Mouse (Mus musculus): ENCODE measurements at regions not wholly inside any gene's neighbourhood (a gene's known extent, or its start where the extent isn't known, plus 50 kb on each side); places are given as distances from the start of the nearest gene placed in this dataset.

DNA sequence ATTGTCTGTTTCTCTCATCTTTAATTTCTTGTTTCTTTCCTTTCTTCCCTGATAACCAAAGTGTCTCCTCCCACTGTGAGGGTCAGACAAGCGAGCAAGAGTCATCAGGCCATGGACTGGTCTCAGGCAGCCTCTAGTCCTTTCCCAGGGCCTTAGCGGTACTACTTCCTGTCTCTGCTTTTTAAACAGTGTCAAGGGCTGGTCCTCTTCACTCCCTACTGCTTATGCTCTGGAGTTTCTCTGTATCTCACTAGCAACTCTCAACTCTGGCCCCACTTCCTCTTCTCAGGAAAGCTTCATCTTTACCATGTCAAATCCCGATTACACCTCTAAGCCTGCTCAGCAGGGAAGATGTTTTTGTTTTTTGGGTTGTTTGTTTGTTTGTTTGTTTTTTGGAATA lies 124.1 kb downstream of the Pten start:
- no peak for DNase-seq (ENCODE audit: low spot score)

DNA sequence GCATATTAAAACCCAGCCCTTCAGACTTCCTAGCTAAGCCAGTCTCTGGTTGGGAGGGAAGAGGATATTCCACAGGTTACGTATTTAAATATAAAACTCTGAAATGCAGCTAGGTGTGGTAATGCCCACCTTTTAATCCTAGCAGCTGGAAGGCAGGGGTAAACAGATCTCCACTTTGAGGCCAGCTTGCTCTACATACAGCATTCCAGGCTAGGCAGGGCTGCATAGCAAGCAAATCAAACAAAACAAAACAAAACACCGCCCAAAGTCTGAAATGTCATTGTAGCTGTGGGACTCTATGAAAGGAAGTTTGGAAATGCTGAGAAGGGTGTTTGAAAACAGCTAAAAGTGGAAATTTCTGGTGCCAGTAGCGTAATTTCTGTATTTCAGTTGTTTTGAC lies 127.0 kb downstream of the Pten start:
- no peak for DNase-seq (ENCODE audit: low spot score)

- no peak for DNase-seq (ENCODE audit: low spot score)
Observed at GRCm38 (mm10) chr19:32885481-32886131, 128.3 kb downstream of the Pten start.

GRCm38 (mm10) chr19:32887190-32887589 lies 129.9 kb downstream of the Pten start:
- DNase-seq (ENCODE audit: low spot score) = no peak

- no peak for DNase-seq (ENCODE audit: low spot score)
Observed at GRCm38 (mm10) chr19:32888616-32889305, 131.5 kb downstream of the Pten start.

DNA sequence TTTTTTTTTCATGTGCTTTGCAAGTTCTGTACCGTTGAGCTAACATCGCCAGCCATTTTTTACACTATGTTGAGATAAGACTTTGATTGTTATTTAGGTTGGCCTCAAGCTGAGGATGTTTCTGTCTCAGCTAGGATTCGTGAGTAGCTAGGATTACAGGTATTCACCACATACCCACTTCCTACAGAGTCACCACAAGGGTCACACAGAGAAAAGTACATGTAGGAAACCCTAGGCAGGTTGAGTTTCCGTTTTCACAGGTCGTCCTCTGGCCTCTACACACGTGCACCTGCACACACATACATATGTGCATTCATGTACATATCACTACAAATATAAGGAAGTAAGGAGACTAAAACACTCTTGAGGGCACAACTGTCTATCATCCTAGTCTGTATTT lies 133.5 kb downstream of the Pten start:
- DNase-seq (ENCODE audit: low spot score) = no peak

DNA sequence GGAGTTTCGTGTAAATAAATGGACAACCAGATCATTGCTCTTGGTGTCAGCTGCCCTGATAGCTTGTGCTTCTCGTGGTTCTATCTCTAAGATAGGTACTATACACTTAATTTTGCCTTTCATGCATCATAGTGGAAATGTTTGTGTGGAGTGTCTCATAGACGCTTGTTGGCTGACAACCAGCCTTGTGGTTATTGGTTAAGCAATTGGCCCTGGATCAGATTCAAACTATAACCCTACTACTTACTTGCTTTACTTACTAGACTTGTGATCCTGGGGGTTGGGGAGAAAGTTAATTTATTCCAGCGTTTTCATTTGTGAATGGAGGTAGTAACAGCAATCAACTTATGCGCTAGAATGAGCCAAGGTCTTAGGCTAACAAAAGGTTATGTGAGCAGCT lies 135.2 kb downstream of the Pten start:
- no peak for DNase-seq (ENCODE audit: low spot score)

GRCm38 (mm10) chr19:32903454-32904108 lies 146.3 kb downstream of the Pten start:
- no peak for DNase-seq (ENCODE audit: low spot score)

DNA sequence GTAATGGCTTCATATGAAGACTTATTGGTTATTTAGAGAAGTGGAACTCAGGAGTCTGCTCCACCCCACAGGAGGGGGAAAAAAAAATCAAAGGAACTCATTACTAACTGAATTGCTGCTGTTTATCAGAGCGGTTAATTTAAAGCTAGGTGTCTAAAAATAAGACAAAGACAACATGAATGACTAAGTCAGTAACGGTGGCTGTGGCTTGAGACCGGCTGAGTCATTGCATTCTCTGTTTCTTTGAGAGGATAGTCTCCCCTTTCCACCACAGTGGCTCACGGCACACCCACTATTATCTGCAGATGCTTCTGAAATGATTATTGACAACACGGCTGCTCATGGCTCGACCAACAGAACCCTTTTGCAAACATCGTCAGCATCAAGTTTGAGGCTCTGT lies 147.2 kb downstream of the Pten start:
- no peak for DNase-seq (ENCODE audit: low spot score)

DNA sequence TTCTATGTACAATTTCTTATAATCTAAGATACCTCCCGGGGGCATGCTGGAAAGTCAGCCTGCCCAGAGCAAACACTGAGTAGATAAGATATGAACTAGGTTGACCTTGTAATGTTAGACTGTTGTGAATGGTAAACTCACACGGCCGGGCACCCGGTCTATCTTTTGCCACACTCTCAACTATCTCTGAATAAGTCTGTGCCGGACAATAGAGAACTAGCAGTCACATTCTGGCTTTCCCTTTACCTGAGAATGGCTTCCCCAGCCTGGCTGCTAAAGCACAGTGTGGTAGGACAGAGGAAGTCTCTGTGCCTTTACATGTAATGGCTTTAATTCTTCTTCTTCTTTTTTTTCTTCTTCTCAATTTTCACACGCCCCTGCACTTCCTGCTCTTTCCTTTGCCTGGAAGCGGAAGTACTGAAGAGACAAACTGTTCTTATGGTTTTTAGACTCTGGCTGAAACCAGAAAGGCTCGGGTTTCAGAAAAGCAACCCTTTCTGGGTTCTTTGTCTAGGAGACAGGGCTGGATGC lies 148.7 kb downstream of the Pten start:
- no peak for DNase-seq (ENCODE audit: low spot score)

GRCm38 (mm10) chr19:32906820-32907219 lies 149.5 kb downstream of the Pten start:
- no peak for DNase-seq (ENCODE audit: low spot score)

GRCm38 (mm10) chr19:32910050-32910462 lies 152.8 kb downstream of the Pten start:
- no peak for DNase-seq (ENCODE audit: low spot score)

- no peak for DNase-seq (ENCODE audit: low spot score)
Observed at GRCm38 (mm10) chr19:32912323-32912722, 155.0 kb downstream of the Pten start.

DNA sequence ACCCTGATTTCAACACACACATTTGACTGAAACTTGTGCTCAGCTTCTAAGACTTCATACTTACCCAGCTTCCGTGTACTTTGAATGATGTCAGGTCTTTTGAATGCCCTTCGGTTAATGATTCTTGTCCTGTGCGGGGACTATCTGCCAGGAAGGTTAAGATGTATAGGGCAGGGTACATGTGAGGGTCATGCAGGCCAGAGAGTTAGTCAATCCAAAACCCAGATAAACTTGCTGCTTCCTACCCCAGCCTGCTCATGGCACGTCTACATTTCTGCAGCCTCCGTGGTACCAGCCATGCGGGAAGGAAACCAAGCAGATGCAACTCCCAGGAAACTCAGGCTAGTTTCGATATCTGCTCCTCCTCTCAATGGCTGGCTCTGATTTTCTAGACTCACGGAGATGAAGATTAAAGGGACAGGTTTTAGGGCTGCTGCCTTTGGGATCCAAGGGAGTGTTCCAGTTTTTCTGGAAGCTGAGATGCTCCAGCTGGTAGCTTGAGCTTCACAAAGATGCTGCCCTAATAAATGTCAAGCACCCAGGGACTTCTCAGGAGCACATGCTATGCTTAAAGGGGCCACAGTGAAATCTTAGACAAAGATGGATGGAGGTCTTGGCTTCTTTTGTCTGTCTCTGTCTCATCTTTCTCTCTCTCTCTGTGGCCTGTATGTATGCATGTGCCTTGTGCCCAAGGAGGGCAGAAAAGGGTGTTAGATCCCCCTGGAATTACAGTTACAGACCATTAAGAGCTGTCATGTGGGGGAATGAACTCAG lies 159.4 kb downstream of the Pten start:
- no peak for DNase-seq (ENCODE audit: low spot score)

DNA sequence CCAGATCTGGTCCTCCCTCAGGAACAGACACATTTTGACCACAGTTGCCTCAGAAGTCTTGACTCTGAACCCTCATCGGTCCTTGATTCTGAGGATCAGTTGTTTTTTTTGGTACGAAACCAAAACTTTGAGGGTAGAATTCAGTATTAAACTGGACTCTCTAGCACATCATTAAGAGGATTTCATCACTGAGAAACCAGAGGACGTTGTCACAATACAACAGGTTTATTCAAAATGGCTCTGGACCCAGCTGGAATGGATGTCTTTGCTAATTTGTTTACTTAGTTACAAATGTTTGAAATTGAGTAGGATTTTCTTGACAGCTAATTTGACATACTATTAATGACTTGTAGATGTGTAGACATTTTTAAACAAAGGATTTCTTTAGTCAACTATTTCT lies 163.7 kb downstream of the Pten start:
- no peak for DNase-seq (ENCODE audit: low spot score)

DNA sequence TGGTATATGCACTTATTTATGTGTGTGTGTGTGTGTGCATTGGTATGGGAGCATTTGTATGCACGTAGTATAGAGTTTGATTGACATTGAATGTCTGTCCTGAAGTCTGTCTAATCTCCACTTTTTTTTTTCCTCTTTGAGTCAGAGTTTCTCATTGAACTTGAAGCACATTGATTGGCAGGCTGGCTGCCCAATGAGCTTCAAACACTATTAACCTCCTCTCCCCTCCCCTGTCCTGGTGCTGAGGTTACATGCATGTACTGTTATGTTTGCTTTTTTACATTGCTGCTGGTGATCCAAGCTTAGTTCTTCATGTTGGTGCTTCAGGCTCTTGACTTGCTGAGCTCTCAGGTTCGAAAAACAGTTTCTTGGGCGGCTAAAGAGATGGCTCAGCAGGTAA lies 166.6 kb downstream of the Pten start:
- no peak for DNase-seq (ENCODE audit: low spot score)

DNA sequence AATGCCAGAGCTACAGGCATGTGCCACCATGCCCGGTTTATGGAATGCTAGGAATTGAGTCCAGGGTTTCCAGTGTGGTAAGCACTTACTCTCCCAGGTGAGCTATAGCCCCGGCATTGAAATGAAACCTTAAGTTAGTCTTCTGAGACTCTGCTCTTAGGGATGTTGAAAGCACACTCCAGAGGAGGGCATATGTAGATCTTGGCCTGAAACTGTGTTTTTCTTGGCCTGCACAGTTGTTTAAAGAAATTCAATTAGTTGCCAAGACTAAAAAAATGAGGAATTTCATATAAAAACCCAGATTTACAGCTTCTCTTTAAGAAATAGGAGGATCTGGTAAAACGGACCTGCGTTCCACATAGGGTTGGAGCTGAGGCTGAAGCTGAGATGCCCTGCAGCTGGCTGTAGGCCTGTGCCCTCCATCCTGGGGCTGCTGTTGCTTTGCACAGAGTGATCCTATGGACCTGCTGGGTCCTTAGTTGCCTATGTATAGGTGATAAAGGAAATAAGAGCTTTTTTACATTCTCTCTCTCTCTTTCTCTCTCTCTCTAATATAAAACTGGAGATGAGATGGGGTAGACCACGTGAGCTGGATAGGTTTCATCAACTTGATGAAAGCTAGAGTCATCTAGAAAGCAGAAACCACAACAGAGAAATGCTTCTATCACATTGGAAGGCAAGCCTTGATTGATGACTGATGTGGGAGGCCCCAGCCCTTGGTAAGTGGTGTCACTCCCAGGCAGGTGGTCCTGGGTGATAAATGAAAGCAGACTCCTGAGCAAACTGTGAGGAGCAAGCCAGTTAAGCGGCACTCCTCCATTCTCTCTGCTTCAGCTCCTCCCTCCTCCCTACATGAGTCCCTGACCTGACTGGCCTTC lies 168.6 kb downstream of the Pten start:
- no peak for DNase-seq (ENCODE audit: low spot score)

GRCm38 (mm10) chr19:32926571-32926970 lies 169.3 kb downstream of the Pten start:
- no peak for DNase-seq (ENCODE audit: low spot score)

GRCm38 (mm10) chr19:32933676-32934075 lies 176.4 kb downstream of the Pten start:
- no peak for DNase-seq (ENCODE audit: low spot score)

DNA sequence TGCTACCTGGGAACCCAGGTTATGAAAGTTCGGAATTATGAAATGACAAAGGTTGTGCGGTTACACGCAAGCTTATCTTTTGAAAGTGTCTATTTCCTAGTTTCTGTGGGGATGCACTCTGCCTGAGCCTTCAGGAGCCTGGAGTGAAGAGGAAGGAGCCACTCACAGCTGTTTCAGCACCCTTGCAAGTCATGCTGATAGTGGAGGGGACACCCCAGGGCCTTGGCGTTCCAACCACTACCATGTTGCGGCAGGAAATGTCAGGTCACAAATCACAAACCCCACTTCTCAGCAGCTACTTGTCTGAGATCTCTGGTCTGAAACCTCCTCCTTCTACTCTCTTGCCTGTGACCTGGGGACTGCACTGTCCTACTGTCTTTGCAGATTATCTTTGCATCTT lies 178.3 kb downstream of the Pten start:
- DNase-seq (ENCODE audit: low spot score) = no peak

DNA sequence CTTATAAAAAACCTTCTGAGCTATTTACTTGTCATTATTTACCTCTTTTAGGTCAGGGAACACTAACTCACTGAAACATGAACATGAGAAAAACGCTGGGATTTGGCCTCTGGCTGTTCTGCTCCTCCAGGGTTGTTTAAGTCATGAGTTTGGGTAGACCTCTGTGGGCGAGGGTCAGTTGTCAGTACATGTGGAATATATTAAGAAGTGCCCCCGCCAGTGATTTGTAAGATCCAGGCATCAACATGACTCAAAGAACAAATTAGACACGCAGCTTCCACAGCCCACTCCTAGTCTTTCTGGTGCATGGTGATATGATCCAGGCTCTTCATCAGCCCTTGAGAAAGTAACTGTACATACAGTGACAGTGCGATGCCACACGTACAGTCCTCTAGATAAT lies 180.3 kb downstream of the Pten start:
- DNase-seq (ENCODE audit: low spot score) = no peak
